Mouse (Mus musculus): ENCODE measurements around the gene Gm15262. TPM values are rescaled to one million over a fixed set of nuclear protein-coding genes. Genes with fewer than 3 reads are reported as not detected.
A peak's percentile ranks its signal among the peaks of the same experiment; 100 is the strongest.
"Not testable (repeated sequence)": the region's sequence is repeated elsewhere in the genome, so short reads cannot be mapped to it uniquely, and the experiment has no call there.

Gm15262 gene
- total RNA-seq (2021), result not detected
- long read RNA-seq, experiment 1, result 0 reads
- long read RNA-seq, experiment 2, result 0 reads

DNA sequence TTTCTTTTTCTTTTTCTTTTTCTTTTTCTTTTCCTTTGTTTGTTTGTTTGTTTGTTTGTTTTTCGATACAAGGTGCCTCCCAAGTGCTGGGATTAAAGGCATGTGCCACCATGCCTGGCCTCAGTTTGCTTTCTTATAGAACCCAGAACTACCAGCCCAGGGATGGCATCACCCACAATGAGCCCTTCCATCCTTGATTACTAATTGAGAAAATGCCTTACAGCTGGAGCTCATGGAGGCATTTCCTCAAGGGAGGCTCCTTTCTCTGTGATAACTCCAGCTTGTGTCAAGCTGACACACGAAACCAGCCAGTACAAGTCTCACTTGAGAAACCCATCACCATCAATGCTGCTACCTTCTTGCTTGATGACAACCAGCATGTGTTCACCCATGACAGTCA is at the start of gene Gm15262:
TSS of gene Gm15262 (plus strand) at position 301 of the 400 bp plus-strand sequence.
- not testable (repeated sequence) for DNase-seq

DNA sequence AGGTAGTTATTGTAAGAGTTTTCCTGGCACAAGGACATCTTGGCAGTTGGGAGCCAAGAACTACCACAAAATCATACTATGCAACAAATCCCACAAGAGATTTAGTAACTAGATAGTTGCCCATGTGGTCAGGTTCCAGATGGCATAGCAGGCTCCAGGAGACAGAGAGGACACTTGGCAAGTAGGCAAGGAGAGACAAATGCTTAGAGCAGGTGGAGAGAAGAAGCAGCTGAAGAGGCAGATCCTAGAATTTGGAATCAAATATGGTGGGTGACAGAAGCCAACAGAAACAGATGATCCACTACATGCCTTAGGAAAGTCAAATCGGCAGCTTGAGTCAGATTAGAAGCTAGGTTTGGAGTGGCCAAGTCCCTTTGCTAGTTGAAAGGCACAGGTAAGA is 20.9 kb downstream of the Gm15262 start:
- DNase-seq, result no peak

DNA sequence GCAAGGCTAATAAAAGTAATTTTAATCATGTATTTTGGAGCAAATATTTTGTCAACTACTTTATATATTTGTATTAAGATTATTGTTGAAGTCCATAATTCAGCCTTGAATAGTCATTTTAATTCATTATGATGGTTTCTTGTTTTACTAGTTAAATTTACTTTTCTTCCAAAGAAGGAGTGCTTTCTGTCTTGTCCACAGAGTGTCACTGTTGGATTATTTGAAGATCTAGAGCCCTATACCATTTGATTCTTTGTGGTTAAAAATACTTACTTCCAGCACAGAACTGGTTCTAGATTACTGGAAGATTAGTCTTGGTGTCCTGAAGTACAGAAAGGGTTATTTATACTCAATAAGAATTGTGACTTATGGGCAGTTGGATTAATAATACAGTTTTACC is 29.2 kb downstream of the Gm15262 start:
- no peak for DNase-seq

DNA sequence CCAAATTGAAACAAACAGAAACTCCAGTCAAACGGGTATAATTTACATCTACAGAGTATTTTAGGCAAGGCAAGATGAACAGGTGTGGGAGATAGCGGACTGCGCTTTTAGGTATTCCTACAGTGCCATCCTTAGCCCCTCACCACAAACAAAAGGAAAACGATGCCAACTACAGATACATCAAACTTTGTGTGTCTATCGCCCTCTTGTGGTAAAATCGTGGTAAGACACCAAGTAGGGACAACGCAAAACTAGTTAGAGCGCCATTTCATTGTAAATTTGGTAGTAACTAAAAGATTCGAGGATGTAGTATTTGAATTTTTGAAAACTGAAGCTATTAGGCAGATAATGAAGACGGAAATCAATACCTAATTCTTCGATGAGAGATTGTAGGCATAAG is 83.7 kb downstream of the Gm15262 start:
- DNase-seq, result no peak

DNA sequence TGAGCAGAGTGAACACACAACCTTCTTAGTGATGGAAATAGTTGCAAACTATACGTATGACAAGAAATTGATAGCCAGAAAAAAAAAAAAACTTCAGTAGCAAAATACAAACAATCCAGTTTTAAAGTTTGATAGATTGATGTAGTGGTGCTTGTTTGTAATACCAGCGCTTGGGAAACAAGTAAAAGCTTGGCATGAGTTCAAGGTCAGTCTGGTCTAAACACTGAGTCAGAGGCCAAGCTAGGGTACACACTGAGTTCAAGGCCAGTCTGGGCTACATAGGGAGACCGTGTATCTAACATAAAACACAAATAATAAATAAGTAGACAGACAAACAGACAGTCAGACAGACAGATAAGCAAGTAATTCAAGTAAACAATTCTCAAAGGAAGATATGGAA is 84.2 kb downstream of the Gm15262 start:
- peak in 1 of 2 experiments; percentile 9 for DNase-seq

DNA sequence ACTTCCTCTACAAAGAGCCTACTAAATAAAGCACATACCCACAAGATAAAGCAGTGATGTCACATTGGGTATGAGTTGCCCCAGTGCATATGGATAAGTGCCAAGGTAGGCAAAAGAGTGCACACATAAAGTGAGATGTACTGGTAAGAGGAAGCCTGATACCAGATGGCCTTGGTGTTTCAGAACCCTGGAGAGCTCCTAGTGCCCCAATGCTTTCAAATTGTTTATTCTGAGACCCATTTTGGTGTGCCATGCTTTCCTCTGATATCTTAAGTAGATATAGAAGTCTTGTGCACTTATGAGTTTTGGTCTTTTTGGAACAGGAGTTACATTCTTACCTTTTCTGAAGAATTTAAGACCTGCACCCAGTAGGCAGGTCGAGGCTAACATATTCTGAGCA is 88.3 kb downstream of the Gm15262 start:
- DNase-seq, result peak; percentile 35 to 43

DNA sequence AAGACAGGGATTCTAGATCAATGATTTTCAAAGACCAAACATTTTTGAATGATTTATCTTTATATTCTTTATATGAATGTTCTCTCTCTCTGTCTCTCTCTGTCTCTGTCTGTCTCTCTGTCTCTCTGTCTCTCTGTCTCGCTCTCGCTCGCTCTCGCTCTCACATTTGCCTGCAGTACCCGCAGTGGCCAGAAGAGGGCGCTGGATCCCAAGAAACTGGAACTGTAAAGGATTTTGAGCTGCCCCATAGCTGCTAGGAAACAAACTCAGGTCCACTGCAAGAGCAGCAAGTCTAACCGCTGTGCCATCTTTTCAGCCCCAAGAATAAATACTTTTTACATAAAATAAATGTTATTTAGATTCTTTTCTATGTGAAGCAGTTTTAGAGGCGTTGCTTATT is 98.5 kb downstream of the Gm15262 start:
- DNase-seq, result peak; percentile 36 to 46

DNA sequence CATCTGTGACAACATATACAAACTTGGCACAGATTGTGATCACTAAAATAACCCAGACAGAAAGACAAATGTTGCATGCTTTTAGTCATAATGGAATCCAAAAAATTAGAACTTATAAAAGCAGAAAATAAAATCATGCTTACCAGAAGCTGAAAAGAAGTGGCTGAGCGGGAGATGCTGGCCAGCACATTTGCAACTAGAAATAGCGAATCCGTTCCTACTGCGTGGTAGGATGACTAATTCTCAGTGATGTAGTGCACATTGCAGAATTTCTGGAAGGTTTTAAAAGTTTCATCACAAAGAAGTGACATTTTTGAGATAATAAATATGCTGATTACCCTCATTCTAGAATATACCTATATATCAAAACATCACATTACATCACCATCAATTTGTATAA is 100.7 kb downstream of the Gm15262 start:
- DNase-seq, result no peak

DNA sequence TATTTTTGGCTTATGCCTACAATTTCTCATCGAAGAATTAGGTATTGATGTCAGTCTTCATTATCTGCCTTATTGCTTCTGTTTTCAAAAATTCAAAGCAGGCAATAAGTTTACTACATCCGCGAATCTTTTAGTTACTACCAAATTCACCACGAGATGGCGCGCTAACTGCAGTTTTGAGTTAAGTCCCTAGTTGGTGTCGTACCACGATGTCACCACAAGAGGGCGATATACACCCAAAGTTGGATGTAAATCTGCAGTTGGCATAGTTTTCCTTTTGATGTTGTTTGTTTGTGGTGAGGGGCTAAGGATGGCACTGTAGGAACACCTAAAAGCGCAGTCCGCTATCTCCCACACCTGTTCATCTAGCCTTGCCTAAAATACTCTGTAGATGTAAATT is 111.9 kb downstream of the Gm15262 start:
- DNase-seq, result peak; percentile 70

DNA sequence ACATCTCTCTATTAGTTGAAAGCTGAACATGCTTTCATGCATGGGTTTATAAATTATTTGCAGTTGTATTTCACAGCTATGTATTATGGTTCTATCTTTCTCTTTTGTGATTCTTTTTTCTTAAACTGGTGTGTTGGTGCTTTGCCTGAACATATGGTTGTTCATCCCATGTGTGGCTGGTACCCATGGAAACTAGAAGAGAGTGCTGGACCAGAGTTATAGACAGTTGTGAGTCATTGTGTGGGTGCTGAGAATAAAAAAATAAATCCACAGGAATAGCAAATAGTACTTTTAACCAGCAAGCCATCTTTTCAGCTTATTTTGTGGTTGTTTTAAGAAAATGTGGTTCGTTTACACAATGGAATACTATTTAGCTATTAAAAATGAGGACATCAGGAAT is 123.9 kb downstream of the Gm15262 start:
- DNase-seq, result no peak

Other genes starting within 250 kb of the Gm15262 start
- 1 to 10 TPM in 1 of 2 experiments, under 1 TPM in 1; 0.96 to 2.2 TPM for gene Scml2, start 170.3 kb upstream of the Gm15262 start, total RNA-seq (2021)

Data from adrenal gland, postnatal 36 days (tissue).